Mouse (Mus musculus): ENCODE measurements around the gene Mtch2.
"Not testable (repeated sequence)": the region's sequence is repeated elsewhere in the genome, so short reads cannot be mapped to it uniquely, and the experiment has no call there.

Gene Mtch2

DNA sequence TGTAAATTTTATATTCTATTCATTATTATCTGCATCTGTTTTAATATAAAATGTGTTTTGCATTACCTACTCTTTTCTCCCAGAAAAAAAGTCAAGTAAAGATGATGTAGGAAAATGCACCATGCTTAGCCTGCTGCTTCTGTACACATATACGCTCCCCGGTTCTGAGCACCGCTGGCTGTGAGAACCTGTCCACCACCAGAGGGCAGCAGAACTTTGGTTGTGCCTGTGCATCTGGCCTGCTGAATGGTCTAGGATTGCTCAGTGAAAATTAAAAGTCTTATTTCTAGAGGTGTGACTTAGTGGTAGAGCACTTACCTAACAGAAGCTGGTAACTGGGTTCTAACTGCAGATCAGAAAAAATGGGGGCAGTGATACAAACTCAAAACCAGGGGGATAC is 19.6 kb downstream of the Mtch2 start:
- peak; percentile 91 for DNase-seq

DNA sequence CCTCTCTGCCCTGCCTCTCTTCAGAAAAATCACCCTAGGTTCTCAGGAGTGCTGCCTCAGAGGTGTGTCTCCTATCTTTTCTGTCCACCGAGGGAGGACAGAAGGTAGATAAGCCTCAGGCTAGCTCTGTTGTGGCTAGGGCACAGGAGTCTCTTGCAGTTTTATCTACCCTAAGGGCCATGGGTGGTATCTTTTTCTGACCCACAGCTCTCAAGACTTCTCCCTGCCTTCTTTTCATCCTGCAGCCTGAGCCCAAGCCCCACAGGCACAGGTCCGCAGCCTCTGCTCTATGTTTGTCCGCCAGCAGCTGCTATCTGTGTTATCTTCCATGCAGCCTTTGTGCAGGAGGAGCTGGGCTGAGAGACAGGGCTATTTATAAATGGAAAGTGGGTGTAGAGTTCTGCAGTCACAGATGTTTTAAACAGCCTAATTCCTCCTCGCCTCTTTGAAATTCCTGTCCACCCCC is 23.2 kb downstream of the Mtch2 start:
- DNase-seq: peak; percentile 76

DNA sequence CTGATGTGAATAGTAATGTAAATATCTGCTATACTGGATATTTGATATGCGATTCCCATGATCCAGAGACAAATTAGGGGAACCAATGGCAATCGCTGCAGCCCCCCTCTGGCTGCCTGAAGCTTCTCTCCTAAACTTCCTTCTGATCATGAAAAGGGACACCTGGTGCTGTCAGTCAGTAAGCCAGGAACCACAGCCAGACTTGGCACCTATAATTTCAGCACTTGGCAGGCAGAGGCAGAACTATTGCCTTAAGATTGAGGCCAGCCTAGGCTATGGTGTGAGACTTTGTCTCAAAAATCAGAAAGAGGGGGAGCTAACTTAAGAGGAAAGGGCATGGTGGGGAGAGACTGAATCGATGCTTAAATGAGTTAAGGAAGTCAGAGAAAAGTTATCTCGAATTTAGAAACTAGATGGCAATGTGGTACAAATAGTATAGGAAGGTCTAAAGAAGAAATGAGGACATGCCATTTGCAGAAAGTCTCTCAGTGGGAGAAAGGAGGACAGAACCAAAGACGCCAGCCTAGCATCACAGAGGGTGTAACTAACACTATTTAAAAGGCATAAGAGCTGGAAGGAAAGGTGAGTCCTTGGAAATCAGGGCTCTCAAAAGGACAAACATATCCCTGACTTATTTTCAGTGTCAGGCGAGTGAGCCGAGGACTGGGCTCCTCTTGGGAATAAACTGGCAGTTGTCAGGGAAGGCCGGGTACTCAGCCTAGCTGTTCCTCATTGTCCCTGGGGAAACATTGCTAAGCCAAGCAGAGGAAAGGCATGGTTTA is 24.4 kb downstream of the Mtch2 start:
- DNase-seq: peak; percentile 53

DNA sequence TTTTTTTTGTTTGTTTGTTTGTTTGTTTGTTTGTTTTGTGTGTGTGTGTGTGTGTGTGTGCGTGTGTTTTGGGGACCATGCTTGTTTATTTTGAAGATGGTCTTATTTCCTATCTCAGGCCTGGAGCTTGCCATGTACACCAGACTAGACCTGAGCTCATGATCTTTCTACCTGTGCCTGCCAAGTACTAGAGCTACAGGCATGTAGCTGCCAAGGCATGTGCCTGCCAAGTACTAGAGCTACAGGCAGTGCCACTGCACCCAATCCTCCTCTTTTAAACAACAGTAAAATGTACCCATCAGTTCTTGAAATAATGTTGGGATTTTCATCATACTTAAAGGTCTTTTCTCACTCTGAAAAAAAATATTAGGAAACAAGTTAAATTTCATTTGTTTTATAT is 27.1 kb downstream of the Mtch2 start:
- DNase-seq: no peak

DNA sequence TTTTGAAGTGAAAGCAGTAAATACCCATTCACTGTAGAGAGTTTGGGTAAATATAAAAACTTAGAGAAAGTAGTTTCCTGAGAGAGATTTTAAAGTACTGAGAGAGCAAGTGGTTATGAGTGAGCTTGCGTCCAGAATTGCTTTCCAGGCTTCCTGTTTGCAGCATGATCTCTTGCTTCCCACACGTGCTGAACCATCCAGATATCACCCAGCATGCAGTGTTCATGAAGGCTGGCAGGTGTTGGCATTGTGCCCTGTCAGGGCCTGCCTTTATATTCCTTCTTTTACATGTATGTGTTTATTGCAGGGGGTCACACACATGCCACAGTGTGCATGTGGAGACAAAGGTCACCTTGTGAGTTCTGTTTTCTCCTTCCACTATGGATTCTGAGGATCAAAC is 28.3 kb downstream of the Mtch2 start:
- DNase-seq: no peak

DNA sequence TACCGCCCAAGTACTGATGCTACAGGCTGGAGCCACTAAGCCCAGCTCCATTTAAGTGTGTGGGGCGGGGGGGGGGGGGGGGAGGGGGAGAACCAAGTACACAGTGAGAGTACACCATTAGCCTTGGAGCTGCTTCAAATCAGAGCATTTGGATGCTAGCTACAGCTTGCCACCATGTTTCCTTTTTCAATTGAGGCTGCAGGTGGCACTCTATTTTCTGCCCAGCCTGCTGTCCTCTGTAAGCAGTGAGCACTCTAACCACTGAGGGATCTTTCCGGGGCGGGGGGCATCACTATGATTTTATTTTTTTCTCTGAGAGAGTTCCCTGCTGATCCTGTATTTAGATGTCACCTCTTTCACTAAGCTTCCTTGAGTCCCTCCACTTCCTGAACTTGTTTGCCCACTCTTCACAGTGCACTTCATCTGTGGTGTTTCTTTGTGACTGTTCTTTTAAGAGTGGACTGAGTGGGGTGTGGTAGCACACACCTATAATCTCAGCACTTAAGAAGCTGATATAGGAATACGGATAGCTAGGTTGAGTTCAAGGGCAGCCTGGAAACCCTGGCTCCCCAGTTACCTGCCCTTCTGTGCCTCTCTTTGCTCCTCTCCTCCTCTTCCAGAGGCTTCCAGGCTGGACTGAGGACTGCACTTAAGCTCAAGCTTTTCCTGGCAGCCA is 30.8 kb downstream of the Mtch2 start:
- no peak for DNase-seq

DNA sequence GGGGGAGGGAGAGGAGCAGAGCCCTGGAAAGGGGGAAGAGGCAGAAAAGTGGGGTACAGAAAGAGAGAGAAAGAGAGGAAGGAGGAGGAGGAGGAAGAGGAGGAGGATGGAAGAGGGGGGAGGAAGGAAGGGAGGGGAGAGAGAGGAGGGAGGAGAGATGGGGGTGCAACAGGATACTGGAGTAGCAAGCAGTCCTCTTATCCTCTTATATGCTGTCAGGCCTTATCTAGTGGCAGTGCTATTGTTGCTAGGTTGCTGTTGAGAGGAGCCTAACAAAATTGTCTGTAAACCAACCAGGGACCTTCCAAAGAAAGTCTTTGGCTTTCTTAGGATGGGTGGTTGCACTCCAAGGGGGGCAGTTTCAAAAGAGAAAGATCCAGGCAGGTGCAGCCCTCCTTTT is 32.5 kb downstream of the Mtch2 start:
- DNase-seq: no peak

DNA sequence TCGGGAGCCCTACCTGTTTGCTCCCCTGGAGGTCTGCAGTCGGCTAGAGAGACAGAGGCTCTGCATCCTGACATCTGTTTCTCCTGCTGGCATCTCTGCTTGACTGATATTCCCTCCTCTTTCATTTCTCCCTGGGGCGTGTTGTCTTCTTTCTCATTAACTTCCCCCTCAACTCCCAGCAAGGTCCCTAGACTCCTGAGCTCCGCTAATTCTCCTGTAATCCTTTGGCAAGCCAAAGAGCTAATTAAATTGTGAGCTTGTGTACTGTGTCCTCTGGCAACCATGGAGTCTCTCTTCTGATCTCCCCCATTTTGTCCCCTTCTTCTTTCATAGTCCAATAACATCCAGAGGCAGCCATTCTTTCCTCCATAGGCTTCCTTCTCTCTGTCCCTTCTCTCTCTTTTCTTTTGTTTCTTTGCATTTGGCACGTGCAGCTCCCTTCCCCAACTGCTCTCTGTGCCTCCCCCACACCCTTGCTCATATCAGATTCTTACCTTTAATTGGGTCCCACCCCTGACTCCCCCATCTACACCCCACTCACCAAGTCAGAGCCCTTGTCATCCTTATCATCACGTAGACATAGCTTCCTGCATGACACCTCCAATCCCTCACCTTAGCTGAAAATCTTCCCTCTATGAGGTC is 33.3 kb downstream of the Mtch2 start:
- DNase-seq: no peak

DNA sequence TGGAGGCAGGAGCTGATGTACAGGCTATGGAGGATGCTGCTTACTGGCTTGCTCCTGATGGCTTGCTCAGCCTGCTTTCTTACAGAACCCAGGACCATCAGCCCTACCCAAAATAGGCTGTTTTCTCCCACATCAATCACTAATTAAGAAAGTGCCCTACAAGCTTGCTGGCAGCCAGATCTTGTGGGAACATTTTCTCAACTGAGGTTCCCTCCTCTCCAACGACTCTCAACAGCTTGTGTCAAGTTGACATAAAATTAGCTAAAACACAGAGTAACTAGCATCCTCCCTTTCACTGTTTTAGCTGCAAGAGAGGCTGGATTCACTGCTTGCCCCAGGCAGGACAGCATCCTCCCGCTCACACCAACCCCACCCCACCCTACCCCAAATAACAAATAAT is 34.9 kb downstream of the Mtch2 start:
- DNase-seq: no peak

DNA sequence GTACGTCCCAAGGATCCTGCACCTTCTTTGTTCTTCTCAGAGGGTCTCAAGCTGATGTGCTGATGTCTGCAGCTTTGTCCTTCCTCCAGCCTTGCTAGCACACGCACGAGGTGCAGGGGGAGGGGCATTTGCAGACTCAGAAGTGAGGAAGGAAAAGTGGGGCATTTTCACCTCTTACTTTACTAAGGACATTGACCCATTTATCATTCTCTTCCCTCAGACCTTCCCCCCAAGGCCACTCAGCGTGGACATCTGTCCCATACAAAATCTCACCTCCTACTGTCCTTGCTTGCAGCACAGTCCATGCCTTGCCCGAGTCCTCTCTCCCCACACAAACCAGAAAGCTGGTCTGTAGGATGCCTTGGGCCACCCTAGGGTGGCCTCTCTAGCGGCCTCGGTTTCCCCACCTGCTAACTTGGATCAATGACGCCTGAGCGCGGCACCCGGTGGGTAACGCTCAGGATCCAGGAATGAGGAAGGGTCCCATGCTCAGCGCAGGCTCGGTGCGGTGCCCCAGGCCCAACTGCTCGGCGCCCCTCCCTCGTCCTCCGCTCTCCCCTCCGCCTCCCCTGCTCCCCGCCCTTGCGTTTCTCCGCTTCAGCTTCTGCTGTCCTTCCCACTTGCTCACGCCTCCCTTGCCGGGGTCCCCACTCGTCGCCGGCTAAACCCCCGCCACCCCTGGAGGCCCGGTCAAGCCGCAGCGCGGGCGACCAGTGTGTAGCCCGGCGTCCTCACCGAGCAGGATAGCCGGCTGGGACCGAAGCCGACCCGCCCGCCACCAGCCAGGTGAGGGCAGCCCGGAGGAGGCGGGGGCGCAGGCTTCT is 38.5 kb downstream of the Mtch2 start, which contains the start of gene C1qtnf4:
Gene C1qtnf4, plus strand, starts transcription at position 643 of the 824 bp plus-strand sequence.
- DNase-seq: peak; percentile 60

DNA sequence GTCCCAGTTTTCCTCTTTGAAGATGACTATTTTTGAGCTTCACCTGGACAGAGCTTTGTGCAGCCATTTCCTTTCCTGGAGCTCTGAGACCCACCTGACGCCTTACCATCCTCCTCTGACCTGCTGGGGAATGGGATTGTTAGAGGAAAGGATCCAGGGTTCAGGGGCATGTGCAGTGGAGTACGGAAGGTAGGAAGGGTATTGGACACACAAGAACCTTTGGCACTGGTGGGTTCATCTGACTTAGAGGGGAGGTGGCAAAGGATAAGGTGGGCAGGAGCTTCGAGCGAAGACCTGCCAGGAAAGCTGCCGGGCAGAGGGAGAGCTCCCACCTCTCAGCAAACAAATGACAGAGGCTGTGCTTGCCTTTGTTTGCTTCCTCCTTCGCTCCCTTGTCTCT is 39.5 kb downstream of the Mtch2 start:
- DNase-seq: no peak

DNA sequence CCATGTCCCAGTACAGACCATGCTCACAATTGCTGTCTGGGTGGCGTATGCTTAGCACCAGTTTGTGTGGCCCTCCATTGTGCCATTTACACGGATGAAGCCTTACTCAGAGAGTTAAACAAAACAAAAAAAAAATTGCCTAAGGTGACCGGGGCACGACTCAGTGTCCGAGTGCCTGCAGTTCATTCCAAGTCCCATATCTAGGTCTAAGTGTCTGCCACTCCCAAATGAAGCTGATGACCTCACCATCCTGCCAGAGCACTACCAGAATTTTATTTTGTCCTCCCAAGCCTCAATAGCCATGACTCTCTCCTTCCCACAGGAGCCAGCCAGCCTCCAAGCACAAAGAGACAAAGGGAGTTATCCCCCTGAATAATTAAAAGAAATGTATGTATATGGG is 40.7 kb downstream of the Mtch2 start:
- DNase-seq: no peak

DNA sequence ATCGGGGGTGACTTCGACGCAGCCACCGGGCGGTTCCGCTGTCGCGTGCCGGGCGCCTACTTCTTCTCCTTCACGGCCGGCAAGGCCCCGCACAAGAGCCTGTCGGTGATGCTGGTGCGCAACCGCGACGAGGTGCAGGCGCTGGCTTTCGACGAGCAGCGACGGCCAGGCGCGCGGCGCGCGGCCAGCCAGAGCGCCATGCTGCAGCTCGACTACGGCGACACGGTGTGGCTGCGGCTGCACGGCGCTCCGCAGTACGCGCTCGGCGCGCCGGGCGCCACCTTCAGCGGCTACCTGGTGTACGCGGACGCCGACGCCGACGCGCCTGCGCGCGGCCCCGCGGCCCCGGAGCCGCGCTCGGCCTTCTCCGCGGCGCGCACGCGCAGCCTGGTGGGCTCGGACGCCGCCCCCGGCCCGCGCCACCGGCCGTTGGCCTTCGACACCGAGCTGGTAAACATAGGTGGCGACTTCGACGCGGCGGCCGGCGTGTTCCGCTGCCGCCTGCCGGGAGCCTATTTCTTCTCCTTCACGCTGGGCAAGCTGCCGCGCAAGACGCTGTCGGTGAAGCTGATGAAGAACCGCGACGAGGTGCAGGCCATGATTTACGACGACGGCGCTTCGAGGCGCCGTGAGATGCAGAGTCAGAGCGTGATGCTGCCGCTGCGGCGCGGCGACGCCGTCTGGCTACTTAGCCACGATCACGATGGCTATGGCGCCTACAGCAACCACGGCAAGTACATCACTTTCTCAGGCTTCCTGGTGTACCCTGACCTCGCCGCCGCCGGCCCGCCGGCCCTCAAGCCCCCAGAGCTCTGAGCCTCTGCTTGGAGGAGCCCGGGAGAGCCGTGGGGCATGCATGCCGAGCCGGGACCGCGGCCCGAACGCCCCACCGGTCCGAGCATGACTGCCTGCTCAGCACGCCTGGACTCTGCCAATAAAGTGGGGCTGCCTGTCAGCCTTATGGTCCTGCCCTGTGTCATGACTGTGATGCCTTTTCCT is 42.9 kb downstream of the Mtch2 start:
- DNase-seq: peak; percentile 56

DNA sequence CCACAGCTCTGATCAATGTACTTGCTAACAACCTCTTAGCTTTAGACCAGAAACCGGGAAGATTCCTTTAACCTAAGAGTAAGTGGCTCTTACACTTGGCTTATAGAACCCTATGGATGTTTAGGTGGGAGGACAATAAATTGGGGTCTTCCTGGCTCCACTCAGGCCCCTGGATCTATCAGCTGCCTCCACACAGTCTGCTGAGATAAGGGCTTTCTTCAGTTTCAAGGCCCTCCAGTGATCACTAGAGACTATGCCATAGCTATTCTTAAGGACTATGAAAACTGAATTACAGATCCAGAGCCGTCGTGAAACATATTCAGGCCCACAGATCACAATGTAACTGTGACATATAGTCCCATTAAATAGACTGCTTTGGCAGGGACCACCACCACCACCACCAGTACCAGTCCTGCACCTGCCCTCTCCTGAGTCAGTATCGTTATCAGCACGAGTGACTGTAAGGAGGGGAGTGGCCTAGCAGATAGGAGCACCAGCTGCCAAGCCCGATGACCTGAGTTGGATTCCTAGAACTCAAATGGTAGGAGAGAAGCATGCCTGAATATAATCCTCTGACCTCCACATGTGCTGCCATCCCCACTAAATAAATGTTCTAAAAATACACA is 46.8 kb downstream of the Mtch2 start:
- no peak for DNase-seq

DNA sequence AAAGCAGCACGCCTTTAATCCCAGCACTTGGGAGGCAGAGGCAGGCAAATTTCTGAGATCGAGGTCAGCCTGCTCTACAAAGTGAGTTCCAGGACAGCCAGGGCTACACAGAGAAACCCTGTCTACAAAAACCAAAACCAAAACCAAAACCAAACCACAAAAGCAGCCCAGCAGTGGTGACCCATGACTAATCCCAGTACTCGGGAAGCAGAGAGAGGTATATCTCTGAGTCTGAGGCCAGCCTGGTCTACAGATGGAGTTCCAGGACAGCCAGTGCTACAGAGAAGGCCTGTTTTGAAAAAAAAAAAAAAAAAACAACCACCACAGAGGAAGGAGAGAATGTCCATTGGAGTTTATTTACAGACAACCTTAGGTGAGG is 47.3 kb downstream of the Mtch2 start:
- not testable (repeated sequence) for DNase-seq

DNA sequence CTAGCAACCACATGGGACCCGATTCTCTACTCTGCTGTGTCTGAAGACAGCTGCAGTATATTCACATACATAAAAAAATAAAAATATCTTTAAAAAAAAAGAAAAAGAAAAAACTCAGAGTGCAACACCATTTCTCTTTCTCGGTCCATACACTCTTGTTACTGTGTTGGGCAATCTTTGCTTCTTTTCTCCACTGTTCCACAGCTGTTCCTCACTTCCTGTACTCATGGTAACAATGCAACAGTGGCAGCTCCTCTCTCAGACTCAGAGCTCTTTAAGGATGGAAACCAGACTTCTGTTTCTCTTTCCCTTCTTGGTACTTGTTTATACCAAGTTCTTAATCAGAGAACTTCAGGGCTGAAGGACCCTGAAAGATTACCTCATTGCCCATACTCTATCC is 56.4 kb downstream of the Mtch2 start:
- no peak for DNase-seq

DNA sequence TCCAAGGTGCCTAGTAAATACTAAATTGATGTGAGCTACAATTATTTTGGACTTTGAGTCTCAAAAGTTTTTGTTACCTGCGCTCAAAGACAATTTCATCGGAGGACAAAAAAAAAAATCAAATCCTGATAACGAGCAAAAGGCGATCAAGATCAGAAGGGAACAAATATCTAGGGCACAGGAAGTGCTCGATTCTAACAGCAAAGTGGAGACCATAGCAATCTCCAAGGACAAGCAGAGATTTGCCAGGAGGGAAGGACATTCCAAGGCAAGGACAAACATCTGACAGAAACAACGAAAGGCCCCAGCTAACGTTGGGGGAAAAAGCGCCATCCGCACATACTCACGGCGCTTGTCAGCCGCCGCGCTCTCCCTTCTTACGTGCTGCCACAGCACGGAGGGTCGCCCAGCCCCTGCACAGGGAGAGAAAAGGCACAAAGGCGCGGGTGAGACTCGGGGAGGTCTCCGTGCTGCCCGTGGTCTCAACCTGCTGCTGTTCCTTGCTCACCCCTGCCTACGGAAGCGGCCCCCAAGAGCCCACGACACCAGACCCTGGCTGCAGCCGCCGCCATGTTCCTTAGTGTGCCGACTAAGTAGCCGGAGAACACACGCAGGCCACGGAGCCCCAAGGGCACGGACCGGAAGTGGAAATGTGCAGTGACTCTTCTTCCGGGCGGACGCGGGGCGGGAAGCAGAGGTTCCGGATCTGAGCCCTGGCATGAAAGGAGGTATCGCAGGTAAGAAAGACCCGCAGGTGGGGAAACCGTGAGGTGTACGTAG is 57.3 kb downstream of the Mtch2 start, which contains the start of the genes Kbtbd4 and Ndufs3:
Gene Kbtbd4, plus strand, starts transcription at position 665 of the 780 bp plus-strand sequence.
Gene Ndufs3, minus strand, starts transcription at position 752 of the 780 bp plus-strand sequence.
- DNase-seq: peak; percentile 89

DNA sequence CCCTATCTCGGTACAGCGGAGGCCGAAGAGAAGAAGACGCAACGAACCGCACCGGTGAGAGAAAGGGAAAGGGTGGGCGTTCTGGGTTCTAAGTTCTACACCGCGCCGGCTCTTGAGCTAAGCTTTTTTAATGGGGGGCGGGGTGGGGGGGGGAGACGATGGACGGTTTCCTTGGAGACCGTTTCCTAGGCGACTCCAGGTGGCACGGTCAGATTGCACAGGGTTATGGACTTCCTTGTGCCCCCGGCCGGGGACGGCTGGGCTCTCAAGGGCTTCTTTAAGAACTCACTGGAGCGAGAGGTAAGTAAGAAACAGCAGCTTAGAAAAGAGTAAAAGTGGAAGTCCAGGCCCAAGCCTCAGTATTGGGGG is 57.9 kb downstream of the Mtch2 start:
- DNase-seq: no peak

DNA sequence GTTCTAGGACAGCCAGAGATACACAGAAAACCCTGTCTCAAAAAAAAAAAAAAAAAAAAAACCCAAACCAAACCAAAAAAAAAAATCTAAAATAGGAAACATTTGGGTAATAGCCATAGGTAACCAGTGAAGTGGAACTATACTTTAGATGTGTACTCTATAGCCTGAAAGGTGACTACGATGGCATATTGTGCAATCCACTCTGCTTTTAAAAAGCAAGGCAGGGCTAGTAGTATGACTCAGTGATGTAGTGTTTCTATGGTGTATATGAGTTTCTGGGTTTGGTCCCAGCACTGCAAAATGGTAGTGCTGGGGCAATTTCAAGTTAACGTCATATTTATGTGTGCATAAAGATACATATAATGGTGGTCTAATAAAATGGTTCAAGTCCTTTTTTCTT is 59.8 kb downstream of the Mtch2 start:
- no peak for DNase-seq

DNA sequence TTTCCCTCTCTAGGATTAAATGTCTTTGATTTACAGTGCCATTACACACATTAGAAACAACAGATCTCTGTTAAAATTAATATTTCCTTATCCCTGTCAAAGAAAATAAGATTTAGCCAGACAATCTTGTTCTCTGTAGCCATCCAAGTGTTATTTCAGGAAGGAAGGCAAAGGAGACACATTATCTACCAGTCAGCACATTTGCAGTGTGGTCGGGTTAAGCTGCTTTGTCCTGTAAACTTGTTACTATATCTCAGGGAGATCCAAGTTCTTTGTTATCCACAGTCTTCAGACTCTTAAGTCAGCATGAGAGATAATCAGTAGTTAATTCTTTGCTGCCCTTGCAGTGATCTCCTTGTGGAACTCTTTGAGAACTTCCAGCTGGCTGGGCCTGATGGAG is 63.9 kb downstream of the Mtch2 start:
- no peak for DNase-seq

Measured in right cerebral cortex, adult 18-20 months (tissue).